Mouse (Mus musculus) ES-E14 (cell line): ENCODE results near the gene Gpx3.

Source experiments
- MAFK ChIP-seq: IDR thresholded peaks from 2 replicates; pipeline ENCODE4 v1.6.1; 2014; ENCODE audit warnings: mild to moderate bottlenecking, low read depth, low read length, inconsistent platforms; ENCODE audit not compliant: insufficient read depth
- ZC3H11A ChIP-seq: IDR thresholded peaks from 2 replicates; pipeline ENCODE4 v1.6.1; 2012; ENCODE audit warnings: low read depth, mild to moderate bottlenecking, inconsistent platforms, low read length, borderline replicate concordance
- ZNF384 ChIP-seq: IDR thresholded peaks from 2 replicates; pipeline ENCODE4 v1.6.1; 2012; ENCODE audit warnings: low read depth, low read length, inconsistent platforms

DNA sequence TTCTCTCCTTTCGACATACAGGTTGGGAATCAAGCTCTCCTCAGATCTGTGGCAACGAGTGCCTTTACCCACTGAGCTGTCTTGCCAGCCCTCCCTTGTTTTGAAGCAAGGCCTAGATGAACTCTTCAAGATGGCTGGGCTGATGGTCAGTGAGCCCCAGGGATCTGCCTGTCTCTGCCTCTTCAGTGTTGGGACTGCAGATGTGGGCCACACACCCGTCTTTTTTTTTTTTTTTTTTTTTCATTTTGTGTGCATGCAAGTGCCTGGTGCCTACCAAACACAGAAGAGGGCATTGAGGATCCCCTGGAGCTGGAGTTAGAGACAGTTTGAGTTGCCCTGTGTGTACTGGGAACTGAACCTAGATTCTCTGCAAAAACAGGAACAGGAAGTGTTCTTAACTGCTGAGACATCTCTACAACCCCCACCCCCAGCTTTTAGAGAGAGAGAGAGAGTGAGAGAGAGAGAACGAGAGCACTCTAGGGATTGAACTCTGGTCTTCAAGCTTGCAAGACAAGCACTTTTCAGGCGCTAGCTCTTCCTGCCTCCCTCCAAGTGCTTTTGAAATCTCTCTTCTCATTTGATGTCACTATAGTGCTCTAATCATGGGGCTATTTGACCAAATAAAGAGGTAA, 17.9 kb upstream of the Gpx3 start:
- no peak for TF ChIP-seq MAFK
- no peak for TF ChIP-seq ZNF384
- TF ChIP-seq ZC3H11A, result no peak
